Mouse (Mus musculus): Measurements from ENCODE around the gene Scgb2a2. TPM values are rescaled to one million over a fixed set of nuclear protein-coding genes. Genes with fewer than 3 reads are reported as not detected.
A peak's percentile ranks its signal among the peaks of the same experiment; 100 is the strongest.
"Not testable (repeated sequence)": the region's sequence is repeated elsewhere in the genome, so short reads cannot be mapped to it uniquely, and the experiment has no call there.

Gene Scgb2a2
- polyA plus RNA-seq (2012; rRNA removed) = not detected in 2 replicates

GRCm38 (mm10) chr19:9847262-9847661 is at the start of gene Scgb2a2:
TSS of gene Scgb2a2 (plus strand) at chr19:9847562.
- no peak for DNase-seq
- Histone ChIP-seq H3K4me3 (replicated peaks; ENCODE audit: extremely low read depth, low read depth, low read length) (no peak within 1 kb of the TSS), H3K4me1 (ENCODE audit: control insufficient read depth, insufficient read depth, low read length) (no peaks in the 10 kb centered on the region)
- whole genome bisulfite sequencing = 70% methylated on average over 2 of the region's 2 CpGs
- TF ChIP-seq CTCF (IDR thresholded peaks at IDR 0.05; ENCODE audit: insufficient read depth, low read length) = no peak
- TF ChIP-seq POLR2A (IDR thresholded peaks at IDR 0.05; ENCODE audit: borderline replicate concordance, extremely low read depth, low read depth, low read length) = no peak

GRCm38 (mm10) chr19:9836581-9837340 is 10.6 kb upstream of the Scgb2a2 start:
- not testable (repeated sequence) for H3K4me1 ChIP-seq (ENCODE audit: control insufficient read depth, insufficient read depth, low read length)

GRCm38 (mm10) chr19:9837341-9837715 is 10.0 kb upstream of the Scgb2a2 start:
- WGBS = 50% methylated on average over 2 of the region's 2 CpGs
- TF ChIP-seq POLR2A (IDR thresholded peaks at IDR 0.05; ENCODE audit: borderline replicate concordance, extremely low read depth, low read depth, low read length) (no peak), CTCF (IDR thresholded peaks at IDR 0.05; ENCODE audit: insufficient read depth, low read length) (no peak)
- no peak overlapping the region for H3K4me3 ChIP-seq (replicated peaks; ENCODE audit: extremely low read depth, low read depth, low read length)
- H3K4me1 ChIP-seq (ENCODE audit: control insufficient read depth, insufficient read depth, low read length) = no peaks in the 10 kb centered on the region
- no peak for DNase-seq

More at GRCm38 (mm10) chr19:9836581-9837340, 10.6 kb upstream of the Scgb2a2 start:
- DNase-seq = peak; percentile 33
- H3K4me3 ChIP-seq (replicated peaks; ENCODE audit: extremely low read depth, low read depth, low read length) = peak overlapping the region; percentile 36
- 15% methylated on average over 19 of the region's 21 CpGs for WGBS

GRCm38 (mm10) chr19:9849368-9850075 is 2.2 kb downstream of the Scgb2a2 start:
- H3K4me1 ChIP-seq (ENCODE audit: control insufficient read depth, insufficient read depth, low read length); DNase-seq; H3K4me3 ChIP-seq (replicated peaks; ENCODE audit: extremely low read depth, low read depth, low read length): not testable (repeated sequence)
- 46% methylated on average over 3 of the region's 3 CpGs for WGBS

GRCm38 (mm10) chr19:9860821-9861220 is 13.5 kb downstream of the Scgb2a2 start:
- not testable (repeated sequence) for H3K4me3 ChIP-seq (replicated peaks; ENCODE audit: extremely low read depth, low read depth, low read length); H3K4me1 ChIP-seq (ENCODE audit: control insufficient read depth, insufficient read depth, low read length); DNase-seq
- 70% methylated on average over 3 of the region's 3 CpGs for WGBS

GRCm38 (mm10) chr19:9864856-9865255 is 17.5 kb downstream of the Scgb2a2 start:
- no peak for TF ChIP-seq POLR2A (IDR thresholded peaks at IDR 0.05; ENCODE audit: borderline replicate concordance, extremely low read depth, low read depth, low read length)
- no peak for TF ChIP-seq CTCF (IDR thresholded peaks at IDR 0.05; ENCODE audit: insufficient read depth, low read length)
- no peaks in the 10 kb centered on the region for H3K4me1 ChIP-seq (ENCODE audit: control insufficient read depth, insufficient read depth, low read length)
- no peak overlapping the region for H3K4me3 ChIP-seq (replicated peaks; ENCODE audit: extremely low read depth, low read depth, low read length)
- no peak for DNase-seq
- WGBS = 50% methylated on average over 1 of the region's 1 CpGs

- TF ChIP-seq POLR2A (IDR thresholded peaks at IDR 0.05; ENCODE audit: borderline replicate concordance, extremely low read depth, low read depth, low read length) (no peak), CTCF (IDR thresholded peaks at IDR 0.05; ENCODE audit: insufficient read depth, low read length) (no peak)
- Histone ChIP-seq H3K4me1 (ENCODE audit: control insufficient read depth, insufficient read depth, low read length) (no peaks in the 10 kb centered on the region), H3K4me3 (replicated peaks; ENCODE audit: extremely low read depth, low read depth, low read length) (no peak overlapping the region)
- no peak for DNase-seq
Measured at GRCm38 (mm10) chr19:9865466-9865865, 18.1 kb downstream of the Scgb2a2 start.

GRCm38 (mm10) chr19:9878186-9878835 is 30.9 kb downstream of the Scgb2a2 start:
- DNase-seq = no peak
- 95% methylated on average over 20 of the region's 20 CpGs for WGBS
- no peak for TF ChIP-seq CTCF (IDR thresholded peaks at IDR 0.05; ENCODE audit: insufficient read depth, low read length)
- no peak for TF ChIP-seq POLR2A (IDR thresholded peaks at IDR 0.05; ENCODE audit: borderline replicate concordance, extremely low read depth, low read depth, low read length)
- Histone ChIP-seq H3K4me3 (replicated peaks; ENCODE audit: extremely low read depth, low read depth, low read length) (no peak overlapping the region), H3K4me1 (ENCODE audit: control insufficient read depth, insufficient read depth, low read length) (no peaks in the 10 kb centered on the region)

GRCm38 (mm10) chr19:9886348-9886747 is 39.0 kb downstream of the Scgb2a2 start:
- Histone ChIP-seq H3K4me1 (ENCODE audit: control insufficient read depth, insufficient read depth, low read length) (no peaks in the 10 kb centered on the region), H3K4me3 (replicated peaks; ENCODE audit: extremely low read depth, low read depth, low read length) (no peak overlapping the region)
- DNase-seq = no peak
- TF ChIP-seq POLR2A (IDR thresholded peaks at IDR 0.05; ENCODE audit: borderline replicate concordance, extremely low read depth, low read depth, low read length) (no peak), CTCF (IDR thresholded peaks at IDR 0.05; ENCODE audit: insufficient read depth, low read length) (no peak)
- WGBS = 51% methylated on average over 1 of the region's 1 CpGs

GRCm38 (mm10) chr19:9886771-9887170 is 39.4 kb downstream of the Scgb2a2 start:
- Histone ChIP-seq H3K4me1 (ENCODE audit: control insufficient read depth, insufficient read depth, low read length) (no peaks in the 10 kb centered on the region), H3K4me3 (replicated peaks; ENCODE audit: extremely low read depth, low read depth, low read length) (no peak overlapping the region)
- no peak for DNase-seq
- no peak for TF ChIP-seq CTCF (IDR thresholded peaks at IDR 0.05; ENCODE audit: insufficient read depth, low read length)
- no peak for TF ChIP-seq POLR2A (IDR thresholded peaks at IDR 0.05; ENCODE audit: borderline replicate concordance, extremely low read depth, low read depth, low read length)
- 69% methylated on average over 8 of the region's 8 CpGs for WGBS
